Mouse (Mus musculus): ENCODE measurements at regions not wholly inside any gene's neighbourhood (a gene's known extent, or its start where the extent isn't known, plus 50 kb on each side); places are given as distances from the start of the nearest gene placed in this dataset.

GRCm38 (mm10) chr1:157013669-157014048 is 74.2 kb upstream of the Ralgps2 start:
- no peak for DNase-seq

GRCm38 (mm10) chr1:157012950-157013668 is 73.7 kb upstream of the Ralgps2 start:
- DNase-seq = no peak

- DNase-seq = no peak
Observed at GRCm38 (mm10) chr1:157011226-157011625, 71.8 kb upstream of the Ralgps2 start.

- no peak for DNase-seq
Observed at GRCm38 (mm10) chr1:157009427-157009826, 70.0 kb upstream of the Ralgps2 start.

- no peak for DNase-seq
Observed at GRCm38 (mm10) chr1:157007891-157008730, 68.7 kb upstream of the Ralgps2 start.

GRCm38 (mm10) chr1:157004312-157005074 is 65.1 kb upstream of the Ralgps2 start:
- no peak for DNase-seq

- no peak for DNase-seq
Observed at GRCm38 (mm10) chr1:157003034-157003433, 63.6 kb upstream of the Ralgps2 start.

GRCm38 (mm10) chr1:157002258-157002657 is 62.8 kb upstream of the Ralgps2 start:
- DNase-seq = no peak

GRCm38 (mm10) chr1:157001008-157001660 is 61.7 kb upstream of the Ralgps2 start:
- peak; percentile 39 for DNase-seq

- no peak for DNase-seq
Observed at GRCm38 (mm10) chr1:156999947-157000346, 60.5 kb upstream of the Ralgps2 start.

GRCm38 (mm10) chr1:156999272-156999671 is 59.8 kb upstream of the Ralgps2 start:
- DNase-seq = no peak

- DNase-seq = peak; percentile 43
Observed at GRCm38 (mm10) chr1:156997476-156998305, 58.3 kb upstream of the Ralgps2 start.

- DNase-seq = no peak
Observed at GRCm38 (mm10) chr1:156997033-156997432, 57.6 kb upstream of the Ralgps2 start.

GRCm38 (mm10) chr1:156996084-156996880 is 56.9 kb upstream of the Ralgps2 start:
- DNase-seq = no peak

GRCm38 (mm10) chr1:156995180-156995951 is 55.9 kb upstream of the Ralgps2 start:
- no peak for DNase-seq

- no peak for DNase-seq
Observed at GRCm38 (mm10) chr1:156994644-156995016, 55.2 kb upstream of the Ralgps2 start.

- no peak for DNase-seq
Observed at GRCm38 (mm10) chr1:156994005-156994643, 54.7 kb upstream of the Ralgps2 start.

GRCm38 (mm10) chr1:156993105-156993504 is 53.7 kb upstream of the Ralgps2 start:
- no peak for DNase-seq

GRCm38 (mm10) chr1:156992536-156992935 is 53.1 kb upstream of the Ralgps2 start:
- no peak for DNase-seq

All from adrenal gland, adult 2 months (tissue).